Mouse (Mus musculus): ENCODE measurements around the gene Commd1.

DNA sequence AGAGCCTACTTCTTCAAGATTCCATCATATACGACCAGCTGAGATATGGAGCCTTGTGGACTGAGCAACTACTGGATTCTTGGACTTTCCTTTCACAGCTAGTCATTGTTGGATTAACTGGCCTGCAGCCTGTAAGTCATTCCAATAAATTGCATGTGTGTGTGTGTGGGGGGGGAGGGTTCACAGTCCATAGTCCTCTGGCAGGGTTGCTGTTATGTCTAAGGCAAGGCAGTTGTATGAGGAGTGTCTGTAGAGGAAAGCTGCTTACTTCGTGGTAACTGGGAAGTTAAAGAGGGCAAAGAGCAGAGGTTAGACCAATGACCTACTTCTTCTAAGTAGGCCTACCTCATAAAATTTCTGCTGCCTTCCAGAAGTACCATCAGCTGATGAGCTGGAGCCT, 98.5 kb downstream of the Commd1 start:
- TF ChIP-seq POLR2A (IDR thresholded peaks at IDR 0.05; ENCODE audit: borderline replicate concordance, control insufficient read depth, low read depth, low read length) (no peak), CTCF (IDR thresholded peaks at IDR 0.05; ENCODE audit: control insufficient read depth, insufficient read depth, low read length) (no peak)
